Mouse (Mus musculus) embryonic facial prominence, embryonic 15.5 days (tissue): ENCODE data around the gene Olfr635. TPM values are rescaled to one million over a fixed set of nuclear protein-coding genes. Genes with fewer than 3 reads are reported as not detected.

Experiments
- ATAC-seq: fragments of 200-750 bp; cut with Nextera tagmentation; 2 replicates; pipeline ENCODE4 v1.8.0; 2017; ENCODE audit warnings: low read depth, moderate TSS enrichment; ENCODE audit not compliant: insufficient number of reproducible peaks, low FRiP score, low TSS enrichment
- H3K27ac ChIP-seq: fragments of 300-500 bp; sonication (generic); replicated peaks from 2 replicates; pipeline ENCODE4 v1.5.1; 2015; ENCODE audit warnings: mild to moderate bottlenecking, inconsistent platforms
- H3K27me3 ChIP-seq: fragments of 300-500 bp; sonication (generic); 2 replicates; pipeline ENCODE4 v1.6.1; 2015; ENCODE audit warnings: inconsistent platforms
- H3K36me3 ChIP-seq: fragments of 300-500 bp; sonication (generic); 2 replicates; pipeline ENCODE4 v1.6.1; 2015; ENCODE audit warnings: mild to moderate bottlenecking, inconsistent platforms
- H3K4me1 ChIP-seq: fragments of 300-500 bp; sonication (generic); 2 replicates; pipeline ENCODE4 v1.6.1; 2015; ENCODE audit warnings: inconsistent platforms
- H3K4me2 ChIP-seq: fragments of 300-500 bp; sonication (generic); replicated peaks from 2 replicates; pipeline ENCODE4 v1.6.1; 2015; ENCODE audit warnings: mild to moderate bottlenecking, inconsistent platforms
- H3K4me3 ChIP-seq: fragments of 300-500 bp; sonication (generic); replicated peaks from 2 replicates; pipeline ENCODE4 v1.5.1; 2015; ENCODE audit warnings: mild to moderate bottlenecking, inconsistent platforms
- H3K9ac ChIP-seq: fragments of 300-500 bp; sonication (generic); 2 replicates; pipeline ENCODE4 v1.6.1; 2015; ENCODE audit warnings: inconsistent platforms
- H3K9me3 ChIP-seq: fragments of 300-500 bp; sonication (generic); replicated peaks from 2 replicates; pipeline ENCODE4 v1.6.1; 2016; ENCODE audit warnings: inconsistent platforms
- WGBS: fragments of 180-500 bp; shearing (Covaris S2); methylation state at CpG from one replicate; pipeline ENCODE4 v1.1.7; 2015; 5-methylcytosine and 5-hydroxymethylcytosine counted together
- polyA plus RNA-seq: library from polyadenylated mRNA; unstranded; fragments of >200 nt; fragmentation: Nextera tagmentation; extraction: Ambion mirVana; gene quantifications from 2 replicates; pipeline ENCODE4 v1.2.1, GENCODE M21; 2015

Gene Olfr635
- polyA plus RNA-seq, 1 experiment from 2014 or later, result 0.07 TPM

GRCm38 (mm10) chr7:104025473-104025872 lies 54.5 kb downstream of the Olfr635 start, which contains the start of gene Olfr640:
Gene Olfr640 (minus strand): TSS chr7:104025573.
- H3K9ac ChIP-seq, result no peak within 1 kb of the TSS
- WGBS, result 78% methylated on average over 6 of the region's 6 CpGs
- no peaks in the 10 kb centered on the region for H3K9me3 ChIP-seq
- H3K4me1 ChIP-seq, result no peaks in the 10 kb centered on the region
- H3K27me3 ChIP-seq, result no peaks in the 10 kb centered on the region
- no peak for ATAC-seq
- no peaks in the 10 kb centered on the region for H3K36me3 ChIP-seq
- H3K4me2 ChIP-seq, result no peak within 1 kb of the TSS
- no peak within 1 kb of the TSS for H3K4me3 ChIP-seq
- H3K27ac ChIP-seq, result no peak within 1 kb of the TSS

- Histone ChIP-seq H3K27me3 (no peaks in the 10 kb centered on the region), H3K36me3 (no peaks in the 10 kb centered on the region), H3K4me3 (no peak overlapping the region), H3K4me1 (no peaks in the 10 kb centered on the region), H3K9me3 (no peaks in the 10 kb centered on the region), H3K9ac (no peak overlapping the region), H3K27ac (no peak overlapping the region), H3K4me2 (no peak overlapping the region)
- 72% methylated on average over 3 of the region's 3 CpGs for WGBS
- ATAC-seq, result no peak
Observed at GRCm38 (mm10) chr7:104026978-104027377, 56.0 kb downstream of the Olfr635 start.

GRCm38 (mm10) chr7:104035145-104035544 lies 64.2 kb downstream of the Olfr635 start, which contains the start of gene Olfr641:
Gene Olfr641 (plus strand): TSS chr7:104035445.
- Histone ChIP-seq H3K4me1 (no peaks in the 10 kb centered on the region), H3K4me2 (no peak within 1 kb of the TSS), H3K4me3 (no peak within 1 kb of the TSS), H3K9ac (no peak within 1 kb of the TSS), H3K9me3 (no peaks in the 10 kb centered on the region), H3K27me3 (no peaks in the 10 kb centered on the region), H3K36me3 (no peaks in the 10 kb centered on the region), H3K27ac (no peak within 1 kb of the TSS)
- 48% methylated on average over 1 of the region's 1 CpGs for WGBS
- ATAC-seq, result no peak

Other genes starting within 250 kb of the Olfr635 start
- not detected in 2 replicates for gene Olfr628, start 240.8 kb upstream of the Olfr635 start, polyA plus RNA-seq
- 0.09 TPM in 1 of 2 replicates, not detected in the other for gene Olfr629, start 226.2 kb upstream of the Olfr635 start, polyA plus RNA-seq
- not detected in 2 replicates for gene Olfr630, start 213.8 kb upstream of the Olfr635 start, polyA plus RNA-seq
- gene Olfr69, start 199.6 kb upstream of the Olfr635 start, polyA plus RNA-seq, result 0.25 and 0.43 TPM in 2 replicates
- 0.12 TPM in 1 of 2 replicates, not detected in the other for gene Olfr68, start 191.5 kb upstream of the Olfr635 start, polyA plus RNA-seq
- not detected in 2 replicates for gene Olfr67, start 179.3 kb upstream of the Olfr635 start, polyA plus RNA-seq
- 2,578 and 3,288 TPM in 2 replicates for gene Hbb-bt, start 157.2 kb upstream of the Olfr635 start, polyA plus RNA-seq
- 7,493 and 10,028 TPM in 2 replicates for gene Hbb-bs, start 143.1 kb upstream of the Olfr635 start, polyA plus RNA-seq
- gene Hbb-bh2, start 130.6 kb upstream of the Olfr635 start, polyA plus RNA-seq, result not detected in 2 replicates
- gene Hbb-bh1, start 128.0 kb upstream of the Olfr635 start, polyA plus RNA-seq, result 3.0 and 4.7 TPM in 2 replicates
- gene Hbb-y, start 117.9 kb upstream of the Olfr635 start, polyA plus RNA-seq, result 296 and 441 TPM in 2 replicates
- not detected in 2 replicates for gene Olfr66, start 84.9 kb upstream of the Olfr635 start, polyA plus RNA-seq
- gene Olfr64, start 76.7 kb upstream of the Olfr635 start, polyA plus RNA-seq, result 0.04 and 0.11 TPM in 2 replicates
- 0.34 and 0.51 TPM in 2 replicates for gene Olfr65, start 67.7 kb upstream of the Olfr635 start, polyA plus RNA-seq
- not detected in 2 replicates for gene Olfr631, start 42.3 kb upstream of the Olfr635 start, polyA plus RNA-seq
- not detected in 2 replicates for gene Olfr632, start 36.8 kb upstream of the Olfr635 start, polyA plus RNA-seq
- gene Olfr633, start 26.7 kb upstream of the Olfr635 start, polyA plus RNA-seq, result not detected in 2 replicates
- not detected in 2 replicates for gene Olfr638, start 27.6 kb downstream of the Olfr635 start, polyA plus RNA-seq
- 0.05 TPM in 2 replicates for gene Olfr639, start 46.2 kb downstream of the Olfr635 start, polyA plus RNA-seq
- gene Olfr640, start 54.4 kb downstream of the Olfr635 start, polyA plus RNA-seq, result 0.45 and 0.84 TPM in 2 replicates
- gene Olfr641, start 64.3 kb downstream of the Olfr635 start, polyA plus RNA-seq, result 0.12 and 0.23 TPM in 2 replicates
- gene Olfr642, start 81.5 kb downstream of the Olfr635 start, polyA plus RNA-seq, result 0.08 TPM in 1 of 2 replicates, not detected in the other
- 0.03 and 0.12 TPM in 2 replicates for gene 4930516K23Rik, start 90.3 kb downstream of the Olfr635 start, polyA plus RNA-seq
- 0.13 and 0.32 TPM in 2 replicates for gene Olfr644, start 100.7 kb downstream of the Olfr635 start, polyA plus RNA-seq
- 0.04 and 0.24 TPM in 2 replicates for gene Olfr645, start 114.3 kb downstream of the Olfr635 start, polyA plus RNA-seq
- 0.22 TPM in 1 of 2 replicates, not detected in the other for gene Olfr646, start 133.7 kb downstream of the Olfr635 start, polyA plus RNA-seq
- gene Ubqln5, start 158.7 kb downstream of the Olfr635 start, polyA plus RNA-seq, result not detected in 2 replicates
- gene Olfr643, start 166.3 kb downstream of the Olfr635 start, polyA plus RNA-seq, result not detected in 2 replicates
- gene Ubqln3, start 172.1 kb downstream of the Olfr635 start, polyA plus RNA-seq, result 0.22 and 0.37 TPM in 2 replicates
- 0.12 and 0.49 TPM in 2 replicates for gene Ubqlnl, start 179.4 kb downstream of the Olfr635 start, polyA plus RNA-seq
- gene Olfm5, start 193.7 kb downstream of the Olfr635 start, polyA plus RNA-seq, result 20.1 and 24.2 TPM in 2 replicates
- gene Olfr648, start 212.2 kb downstream of the Olfr635 start, polyA plus RNA-seq, result 0.25 and 0.27 TPM in 2 replicates
- gene Olfr649, start 224.8 kb downstream of the Olfr635 start, polyA plus RNA-seq, result not detected in 2 replicates
- gene Trim6, start 247.6 kb downstream of the Olfr635 start, polyA plus RNA-seq, result 0.54 and 0.59 TPM in 2 replicates